Mouse (Mus musculus) left cerebral cortex, adult 18-20 months (tissue): Measurements from ENCODE around the gene Slc25a25. TPM values are rescaled to one million over a fixed set of nuclear protein-coding genes. Genes with fewer than 3 reads are reported as not detected.
A peak's percentile ranks its signal among the peaks of the same experiment; 100 is the strongest.

Experiments
- DNase-seq, 2 experiments: peaks; one replicate each; pipeline ENCODE4 v3.0.0; 2021 to 2022; ENCODE audit warnings: low spot score in 2 of 2, mixed read lengths in 1 of 2
- total RNA-seq, 2 experiments: library from RNA; stranded (reverse); gene quantifications; 2 replicates each; pipeline ENCODE4 v1.2.3; 2021

Gene Slc25a25
- total RNA-seq, 2 experiments from 2014 or later, result 67.5 to 72.1 TPM

- no peak for DNase-seq
Observed at GRCm38 (mm10) chr2:32464212-32464891, 13.1 kb upstream of the Slc25a25 start.

- no peak for DNase-seq
Observed at GRCm38 (mm10) chr2:32463773-32464172, 12.5 kb upstream of the Slc25a25 start.

- DNase-seq, result no peak
Observed at GRCm38 (mm10) chr2:32459657-32460056, 8.4 kb upstream of the Slc25a25 start.

- no peak for DNase-seq
Observed at GRCm38 (mm10) chr2:32458300-32458699, 7.1 kb upstream of the Slc25a25 start.

GRCm38 (mm10) chr2:32455101-32455500, 3.9 kb upstream of the Slc25a25 start:
- DNase-seq, result no peak

- no peak for DNase-seq
Observed at GRCm38 (mm10) chr2:32454633-32455032, 3.4 kb upstream of the Slc25a25 start.

GRCm38 (mm10) chr2:32453641-32454303, 2.5 kb upstream of the Slc25a25 start:
- DNase-seq, result no peak

- no peak for DNase-seq
Observed at GRCm38 (mm10) chr2:32452441-32452971, 1.3 kb upstream of the Slc25a25 start.

GRCm38 (mm10) chr2:32451870-32452372, 676 bp upstream of the Slc25a25 start:
- DNase-seq, result peak; percentile 96 to 99

GRCm38 (mm10) chr2:32449761-32450754, 1.2 kb downstream of the Slc25a25 start, which contains the start of gene Naif1:
Naif1 (plus strand) TSS chr2:32450457.
- DNase-seq, result peak in 1 of 2 experiments; percentile 38

- no peak for DNase-seq
Observed at GRCm38 (mm10) chr2:32448480-32448879, 2.8 kb downstream of the Slc25a25 start.

GRCm38 (mm10) chr2:32447264-32447936, 3.8 kb downstream of the Slc25a25 start:
- DNase-seq, result peak; percentile 47 to 62

- no peak for DNase-seq
Observed at GRCm38 (mm10) chr2:32445535-32445934, 5.7 kb downstream of the Slc25a25 start.

GRCm38 (mm10) chr2:32441550-32441949, 9.7 kb downstream of the Slc25a25 start:
- no peak for DNase-seq

GRCm38 (mm10) chr2:32440632-32441031, 10.6 kb downstream of the Slc25a25 start:
- DNase-seq, result no peak

GRCm38 (mm10) chr2:32440164-32440563, 11.1 kb downstream of the Slc25a25 start:
- no peak for DNase-seq

- no peak for DNase-seq
Observed at GRCm38 (mm10) chr2:32439177-32439576, 12.1 kb downstream of the Slc25a25 start.

- DNase-seq, result no peak
Observed at GRCm38 (mm10) chr2:32438733-32439132, 12.5 kb downstream of the Slc25a25 start.

- DNase-seq, result no peak
Observed at GRCm38 (mm10) chr2:32437612-32438166, 13.6 kb downstream of the Slc25a25 start.
